Mouse (Mus musculus) lung, postnatal 0 days (tissue): ENCODE data around the gene Tor3a.
A peak's percentile ranks its signal among the peaks of the same experiment; 100 is the strongest.

Experiments used
- CTCF ChIP-seq: IDR thresholded peaks from 2 replicates; pipeline ENCODE4 v1.5.1; 2016; ENCODE audit warnings: antibody characterized with exemption, mild to moderate bottlenecking
- EP300 ChIP-seq: IDR thresholded peaks from 2 replicates; pipeline ENCODE4 v1.6.1; 2016; ENCODE audit warnings: antibody characterized with exemption, mild to moderate bottlenecking, control low read depth

DNA sequence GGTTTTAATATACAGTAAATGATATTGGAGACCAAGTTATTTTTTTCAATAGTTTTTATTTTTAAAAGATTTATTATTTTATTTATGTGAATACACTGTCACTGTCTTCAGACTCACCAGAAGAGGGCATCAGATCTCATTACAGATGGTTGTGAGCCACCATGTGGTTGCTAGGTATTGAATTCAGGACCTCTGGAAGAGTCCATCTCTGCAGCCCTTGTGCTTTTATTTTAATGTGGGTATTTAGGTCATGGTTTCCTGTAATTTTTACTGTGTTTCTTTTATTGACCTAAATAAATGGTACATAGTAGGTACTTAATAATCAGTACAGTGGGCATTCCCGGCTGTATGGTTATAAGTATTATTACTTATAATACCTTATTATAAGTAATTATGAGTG is 59.4 kb downstream of the Tor3a start:
- TF ChIP-seq CTCF (peak; percentile 55), EP300 (no peak)
